Mouse (Mus musculus) midbrain, embryonic 12.5 days (tissue): Measurements from ENCODE around the gene Ano8. TPM values are rescaled to one million over a fixed set of nuclear protein-coding genes. Genes with fewer than 3 reads are reported as not detected.
"Not testable (repeated sequence)": the region's sequence is repeated elsewhere in the genome, so short reads cannot be mapped to it uniquely, and the experiment has no call there.

Experiments
- ATAC-seq: fragments of 200-750 bp; cut with Nextera tagmentation; 2 replicates; pipeline ENCODE4 v1.8.0; 2017; ENCODE audit warnings: low read depth, moderate TSS enrichment, moderate library complexity; ENCODE audit not compliant: low FRiP score
- H3K27ac ChIP-seq: fragments of 300-500 bp; sonication (generic); replicated peaks from 2 replicates; pipeline ENCODE4 v1.5.1; 2016; ENCODE audit warnings: mild to moderate bottlenecking
- H3K27me3 ChIP-seq: fragments of 300-500 bp; sonication (generic); 2 replicates; pipeline ENCODE4 v1.6.1; 2016; ENCODE audit warnings: mild to moderate bottlenecking
- H3K36me3 ChIP-seq: fragments of 300-500 bp; sonication (generic); 2 replicates; pipeline ENCODE4 v1.6.1; 2016
- H3K4me1 ChIP-seq: fragments of 300-500 bp; sonication (generic); 2 replicates; pipeline ENCODE4 v1.6.1; 2016
- H3K4me2 ChIP-seq: fragments of 300-500 bp; sonication (generic); replicated peaks from 2 replicates; pipeline ENCODE4 v1.6.1; 2016; ENCODE audit warnings: mild to moderate bottlenecking, moderate library complexity
- H3K4me3 ChIP-seq: fragments of 300-500 bp; sonication (generic); 2 replicates; pipeline ENCODE4 v1.5.1; 2016; ENCODE audit warnings: mild to moderate bottlenecking
- H3K9ac ChIP-seq: fragments of 300-500 bp; sonication (generic); replicated peaks from 2 replicates; pipeline ENCODE4 v1.6.1; 2016; ENCODE audit warnings: mild to moderate bottlenecking, moderate library complexity
- H3K9me3 ChIP-seq: fragments of 300-500 bp; sonication (generic); 2 replicates; pipeline ENCODE4 v1.6.1; 2016; ENCODE audit warnings: mild to moderate bottlenecking
- WGBS: fragments of 180-500 bp; shearing (Covaris S2); methylation state at CpG from one replicate; pipeline ENCODE4 v1.1.7; 2016; 5-methylcytosine and 5-hydroxymethylcytosine counted together
- polyA plus RNA-seq: library from polyadenylated mRNA; unstranded; fragments of >200 nt; fragmentation: Nextera tagmentation; extraction: Ambion mirVana; gene quantifications from 2 replicates; pipeline ENCODE4 v1.2.1, GENCODE M21; 2016

Ano8 gene
- polyA plus RNA-seq, 1 experiment from 2014 or later = 14.2 TPM

DNA sequence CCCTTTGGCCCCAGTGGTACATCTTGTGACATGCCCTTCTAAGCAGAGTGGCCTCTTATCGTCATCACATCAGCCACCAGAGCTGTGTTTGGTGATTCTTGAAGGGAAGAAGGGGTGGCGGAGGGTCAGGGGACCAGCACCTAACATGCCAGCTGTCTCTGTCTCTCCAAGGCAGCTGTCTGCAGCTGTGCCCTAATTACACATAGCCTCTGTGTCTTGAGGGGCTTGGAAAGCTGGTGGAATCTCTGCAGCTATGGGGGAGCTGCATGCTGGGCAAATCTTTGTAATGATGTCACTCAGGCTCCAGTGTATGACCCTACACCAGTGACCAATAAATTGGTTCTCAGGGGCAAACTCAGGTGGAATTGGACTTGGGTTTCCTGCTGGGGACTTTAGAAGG lies 33.1 kb downstream of the Ano8 start:
- WGBS = 69% methylated on average over 2 of the region's 2 CpGs
- no peaks in the 10 kb centered on the region for H3K9me3 ChIP-seq
- no peak overlapping the region for H3K4me2 ChIP-seq
- H3K27ac ChIP-seq = no peak overlapping the region
- no peak for ATAC-seq
- no peak overlapping the region for H3K4me3 ChIP-seq
- H3K36me3 ChIP-seq = peaks cover 17% of the 10 kb centered on the region
- no peak overlapping the region for H3K9ac ChIP-seq
- H3K4me1 ChIP-seq = no peaks in the 10 kb centered on the region
- peaks cover 3% of the 10 kb centered on the region; the same call in 1 of the 2 replicates for H3K27me3 ChIP-seq

DNA sequence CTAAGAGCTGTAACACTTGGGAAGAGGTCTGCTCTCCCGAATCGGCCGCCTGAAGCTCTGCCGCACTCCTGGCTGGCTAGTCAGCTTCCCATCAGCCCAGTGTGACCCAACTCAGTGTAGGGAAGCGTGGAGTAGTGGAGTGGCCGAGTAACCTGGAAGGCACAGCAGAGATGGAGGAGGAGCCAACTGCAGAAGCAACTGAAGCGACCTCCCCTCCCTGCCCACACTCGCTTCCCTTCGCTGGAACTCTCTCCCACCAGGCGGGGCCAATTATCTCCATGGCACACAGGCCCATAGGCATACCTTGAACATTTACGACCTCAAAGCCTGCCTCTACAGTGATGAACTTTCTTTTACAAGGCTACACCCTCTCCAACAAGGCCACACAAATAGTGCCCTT lies 34.0 kb downstream of the Ano8 start:
- Histone ChIP-seq H3K4me1 (no peaks in the 10 kb centered on the region), H3K27ac (no peak overlapping the region), H3K27me3 (peaks cover 3% of the 10 kb centered on the region; the same call in 1 of the 2 replicates), H3K36me3 (peaks cover 9% of the 10 kb centered on the region), H3K9ac (no peak overlapping the region), H3K9me3 (no peaks in the 10 kb centered on the region), H3K4me2 (no peak overlapping the region), H3K4me3 (no peak overlapping the region)
- 62% methylated on average over 11 of the region's 11 CpGs for WGBS
- no peak for ATAC-seq

DNA sequence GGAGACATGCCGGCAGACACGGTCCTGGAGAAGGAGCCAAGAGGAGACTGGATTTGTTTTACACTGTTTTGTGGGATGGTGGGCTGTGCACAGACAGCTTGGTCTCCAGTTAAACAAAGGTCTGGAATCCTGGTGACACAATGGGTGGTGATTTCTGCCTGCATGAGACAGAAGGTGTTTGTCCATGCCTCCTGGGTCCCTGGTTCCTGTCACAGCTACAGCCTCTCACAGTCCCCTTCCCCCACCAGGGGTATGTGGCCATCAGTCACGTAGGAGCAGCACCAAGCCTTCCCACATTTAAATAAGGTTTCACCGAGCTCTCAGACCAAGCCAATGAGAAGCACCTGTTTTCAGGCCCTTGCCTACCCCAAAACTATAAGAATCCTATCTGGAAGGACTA lies 34.4 kb downstream of the Ano8 start:
- H3K27me3 ChIP-seq = peaks cover 3% of the 10 kb centered on the region; the same call in 1 of the 2 replicates
- no peak overlapping the region for H3K4me2 ChIP-seq
- ATAC-seq = no peak
- no peak overlapping the region for H3K27ac ChIP-seq
- H3K36me3 ChIP-seq = peaks cover 4% of the 10 kb centered on the region; the same call in 1 of the 2 replicates
- no peaks in the 10 kb centered on the region for H3K4me1 ChIP-seq
- H3K4me3 ChIP-seq = no peak overlapping the region
- H3K9ac ChIP-seq = no peak overlapping the region
- H3K9me3 ChIP-seq = no peaks in the 10 kb centered on the region
- WGBS = 67% methylated on average over 4 of the region's 4 CpGs

DNA sequence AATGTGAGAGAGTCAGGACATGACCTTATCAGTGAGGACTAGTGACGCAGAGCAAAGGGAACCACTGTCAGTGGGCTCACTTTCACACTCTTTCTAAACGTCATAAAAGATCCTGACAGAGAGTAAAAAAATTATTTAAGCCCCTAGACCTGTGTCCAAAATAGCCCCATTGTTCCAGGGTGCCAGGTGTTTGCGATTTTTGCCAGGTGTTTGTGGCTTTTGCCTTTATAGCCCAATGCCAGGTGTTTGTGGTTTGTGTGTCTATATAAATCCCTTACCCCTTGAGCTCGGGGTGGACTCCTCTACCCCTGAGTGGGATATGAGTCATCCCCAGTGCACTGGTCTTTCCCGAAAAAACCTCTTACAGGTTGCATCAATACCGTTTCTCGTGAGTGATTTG lies 40.7 kb downstream of the Ano8 start:
- Histone ChIP-seq H3K9ac (no peak overlapping the region), H3K4me1 (no peaks in the 10 kb centered on the region), H3K27ac (no peak overlapping the region), H3K4me2 (no peak overlapping the region), H3K4me3 (no peak overlapping the region), H3K9me3 (no peaks in the 10 kb centered on the region), H3K27me3 (peaks cover 8% of the 10 kb centered on the region), H3K36me3 (no peaks in the 10 kb centered on the region)
- no peak for ATAC-seq
- WGBS = 87% methylated on average over 7 of the region's 7 CpGs

DNA sequence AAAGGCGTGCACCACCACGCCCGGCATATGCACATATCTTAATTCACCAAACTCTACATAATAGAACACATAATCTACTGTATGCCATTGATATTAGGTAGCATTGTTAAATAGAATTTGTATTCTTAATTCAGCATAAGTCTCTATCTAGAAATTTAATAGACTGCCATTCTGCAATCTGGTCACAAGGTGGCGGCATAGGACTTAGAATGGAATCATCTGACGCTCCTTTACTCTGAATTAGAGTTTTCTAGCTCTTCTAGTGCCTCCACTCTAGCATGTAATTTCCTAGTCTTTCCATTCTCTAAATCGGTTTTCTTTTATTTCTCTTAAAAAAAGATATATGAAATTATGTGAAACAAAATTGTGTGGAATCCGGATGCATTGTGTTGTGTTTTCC lies 44.4 kb downstream of the Ano8 start:
- Histone ChIP-seq H3K4me3 (no peak overlapping the region), H3K9ac (no peak overlapping the region), H3K27me3 (peaks cover 8% of the 10 kb centered on the region), H3K36me3 (no peaks in the 10 kb centered on the region), H3K4me2 (no peak overlapping the region), H3K9me3 (no peaks in the 10 kb centered on the region), H3K4me1 (no peaks in the 10 kb centered on the region), H3K27ac (no peak overlapping the region)
- ATAC-seq = no peak
- WGBS = under 1% methylated on average over 7 of the region's 7 CpGs

DNA sequence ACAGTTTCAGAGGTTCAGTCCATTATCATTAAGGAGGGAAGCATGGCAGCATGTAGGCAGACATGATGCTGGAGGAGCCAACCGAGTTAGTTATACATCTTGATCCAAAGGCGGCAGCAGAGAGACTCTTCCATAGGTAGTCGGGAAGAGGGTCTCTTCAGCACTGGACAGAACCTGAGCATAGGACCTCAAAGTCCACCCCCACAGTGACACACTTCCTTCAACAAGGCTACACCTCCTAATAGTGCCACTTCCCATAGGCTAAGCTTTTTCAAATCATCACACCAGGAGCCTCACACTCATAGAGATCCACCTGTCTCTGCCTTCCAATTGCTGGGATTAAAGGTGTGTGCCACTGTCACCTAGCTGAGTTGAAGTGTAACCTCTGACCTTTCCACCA lies 48.7 kb downstream of the Ano8 start:
- H3K27ac ChIP-seq = no peak overlapping the region
- no peak overlapping the region for H3K4me3 ChIP-seq
- H3K4me2 ChIP-seq = no peak overlapping the region
- no peaks in the 10 kb centered on the region for H3K4me1 ChIP-seq
- WGBS = 59% methylated on average over 3 of the region's 3 CpGs
- H3K9me3 ChIP-seq = no peaks in the 10 kb centered on the region
- no peak overlapping the region for H3K9ac ChIP-seq
- ATAC-seq = no peak
- no peaks in the 10 kb centered on the region for H3K36me3 ChIP-seq
- peaks cover 3% of the 10 kb centered on the region for H3K27me3 ChIP-seq

DNA sequence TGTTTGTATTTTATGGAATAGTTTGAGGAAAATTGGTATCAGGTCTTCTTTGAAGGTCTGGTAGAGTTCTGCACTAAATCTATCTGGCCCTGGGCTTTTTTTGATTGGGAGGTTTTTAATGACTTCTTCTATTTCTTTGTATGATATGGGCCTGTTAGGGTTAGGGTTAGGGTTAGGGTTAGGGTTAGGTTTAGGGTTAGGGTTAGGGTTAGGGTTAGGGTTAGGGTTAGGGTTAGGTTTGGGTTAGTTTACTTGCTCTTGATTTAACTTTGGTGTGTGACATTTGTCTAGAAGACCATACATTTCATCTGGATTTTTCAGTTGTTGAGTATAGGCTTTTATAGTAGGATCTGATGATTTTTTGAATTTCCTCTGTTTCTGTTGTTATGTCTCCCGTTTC lies 52.8 kb downstream of the Ano8 start:
- not testable (repeated sequence) for H3K4me1 ChIP-seq, H3K4me2 ChIP-seq, H3K9me3 ChIP-seq, ATAC-seq, H3K4me3 ChIP-seq, H3K27me3 ChIP-seq, H3K36me3 ChIP-seq, H3K27ac ChIP-seq, H3K9ac ChIP-seq
- 79% methylated on average over 1 of the region's 1 CpGs for WGBS

Other genes with a start within 250 kb of the Ano8 start
- gene Myo9b, start 213.2 kb downstream of the Ano8 start, polyA plus RNA-seq = 26.0 and 28.1 TPM in 2 replicates
- 53.0 and 57.7 TPM in 2 replicates for gene Haus8, start 213.0 kb downstream of the Ano8 start, polyA plus RNA-seq
- 75.8 and 82.5 TPM in 2 replicates for gene Use1, start 119.1 kb downstream of the Ano8 start, polyA plus RNA-seq
- gene Ocel1, start 114.7 kb downstream of the Ano8 start, polyA plus RNA-seq = 4.5 and 6.3 TPM in 2 replicates
- gene Nr2f6, start 104.0 kb downstream of the Ano8 start, polyA plus RNA-seq = 54.4 and 58.5 TPM in 2 replicates
- gene Ushbp1, start 90.2 kb downstream of the Ano8 start, polyA plus RNA-seq = 5.6 and 5.9 TPM in 2 replicates
- 91.7 and 102 TPM in 2 replicates for gene Babam1, start 89.1 kb downstream of the Ano8 start, polyA plus RNA-seq
- gene Ankle1, start 80.0 kb downstream of the Ano8 start, polyA plus RNA-seq = 34.8 and 39.1 TPM in 2 replicates
- 109 and 111 TPM in 2 replicates for gene Abhd8, start 22.3 kb downstream of the Ano8 start, polyA plus RNA-seq
- 235 and 245 TPM in 2 replicates for gene Mrpl34, start 21.0 kb downstream of the Ano8 start, polyA plus RNA-seq
- gene Dda1, start 16.8 kb downstream of the Ano8 start, polyA plus RNA-seq = 145 and 152 TPM in 2 replicates
- 15.5 and 18.3 TPM in 2 replicates for gene Gtpbp3, start 2.1 kb upstream of the Ano8 start, polyA plus RNA-seq
- gene Plvap, start 25.8 kb upstream of the Ano8 start, polyA plus RNA-seq = 26.9 and 29.5 TPM in 2 replicates
- gene Ccdc194, start 39.7 kb upstream of the Ano8 start, polyA plus RNA-seq = 0.13 and 0.41 TPM in 2 replicates
- gene Bst2, start 51.5 kb upstream of the Ano8 start, polyA plus RNA-seq = 13.1 and 14.5 TPM in 2 replicates
- 54.0 and 57.0 TPM in 2 replicates for gene Mvb12a, start 57.0 kb upstream of the Ano8 start, polyA plus RNA-seq
- 0.14 TPM in 2 replicates for gene Tmem221, start 72.9 kb upstream of the Ano8 start, polyA plus RNA-seq
- not detected in 2 replicates for gene Nxnl1, start 80.6 kb upstream of the Ano8 start, polyA plus RNA-seq
- gene Slc27a1, start 82.9 kb upstream of the Ano8 start, polyA plus RNA-seq = 38.4 and 44.4 TPM in 2 replicates
- 215 and 216 TPM in 2 replicates for gene Pgls, start 106.2 kb upstream of the Ano8 start, polyA plus RNA-seq
- gene Fam129c, start 111.7 kb upstream of the Ano8 start, polyA plus RNA-seq = 6.5 and 6.9 TPM in 2 replicates
- 52.1 and 56.2 TPM in 2 replicates for gene Colgalt1, start 125.0 kb upstream of the Ano8 start, polyA plus RNA-seq
- 12.8 and 16.9 TPM in 2 replicates for gene Unc13a, start 185.8 kb upstream of the Ano8 start, polyA plus RNA-seq
- 3.3 and 3.4 TPM in 2 replicates for gene Jak3, start 190.3 kb upstream of the Ano8 start, polyA plus RNA-seq
- not detected in 2 replicates for gene Insl3, start 203.3 kb upstream of the Ano8 start, polyA plus RNA-seq
- gene B3gnt3, start 215.8 kb upstream of the Ano8 start, polyA plus RNA-seq = 0.55 and 0.66 TPM in 2 replicates
- gene Fcho1, start 239.8 kb upstream of the Ano8 start, polyA plus RNA-seq = 39.2 and 43.7 TPM in 2 replicates